Mouse (Mus musculus): ENCODE measurements around the gene Hyal3. TPM values are rescaled to one million over a fixed set of nuclear protein-coding genes. Genes with fewer than 3 reads are reported as not detected.

Gene Hyal3
- polyA plus RNA-seq, 1 experiment from 2014 or later = 0.40 TPM

Other genes with a start within 250 kb of the Hyal3 start
- gene Hemk1, start 242.5 kb upstream of the Hyal3 start, polyA plus RNA-seq (2021; fragmentation: Nextera tagmentation) = 11.3 and 36.7 TPM in 2 replicates
- 0.93 and 1.2 TPM in 2 replicates for gene 6430571L13Rik, start 240.2 kb upstream of the Hyal3 start, polyA plus RNA-seq (2021; fragmentation: Nextera tagmentation)
- 5.3 and 5.4 TPM in 2 replicates for gene Cacna2d2, start 181.2 kb upstream of the Hyal3 start, polyA plus RNA-seq (2021; fragmentation: Nextera tagmentation)
- 40.5 and 46.0 TPM in 2 replicates for gene Tmem115, start 46.9 kb upstream of the Hyal3 start, polyA plus RNA-seq (2021; fragmentation: Nextera tagmentation)
- 44.2 and 47.5 TPM in 2 replicates for gene Cyb561d2, start 38.6 kb upstream of the Hyal3 start, polyA plus RNA-seq (2021; fragmentation: Nextera tagmentation)
- gene Nprl2, start 38.6 kb upstream of the Hyal3 start, polyA plus RNA-seq (2021; fragmentation: Nextera tagmentation) = 63.1 and 69.0 TPM in 2 replicates
- 4.1 and 7.1 TPM in 2 replicates for gene Zmynd10, start 33.5 kb upstream of the Hyal3 start, polyA plus RNA-seq (2021; fragmentation: Nextera tagmentation)
- gene Rassf1, start 29.3 kb upstream of the Hyal3 start, polyA plus RNA-seq (2021; fragmentation: Nextera tagmentation) = 9.8 and 10.1 TPM in 2 replicates
- gene Tusc2, start 17.6 kb upstream of the Hyal3 start, polyA plus RNA-seq (2021; fragmentation: Nextera tagmentation) = 100 and 108 TPM in 2 replicates
- gene Hyal2, start 12.9 kb upstream of the Hyal3 start, polyA plus RNA-seq (2021; fragmentation: Nextera tagmentation) = 16.4 and 16.9 TPM in 2 replicates
- gene Hyal1, start 3.9 kb upstream of the Hyal3 start, polyA plus RNA-seq (2021; fragmentation: Nextera tagmentation) = 3.7 and 4.0 TPM in 2 replicates
- gene Naa80, start 1.9 kb upstream of the Hyal3 start, polyA plus RNA-seq (2021; fragmentation: Nextera tagmentation) = 9.6 and 9.7 TPM in 2 replicates
- gene Ifrd2, start 6.8 kb downstream of the Hyal3 start, polyA plus RNA-seq (2021; fragmentation: Nextera tagmentation) = 4.4 and 4.7 TPM in 2 replicates
- gene Sema3b, start 28.4 kb downstream of the Hyal3 start, polyA plus RNA-seq (2021; fragmentation: Nextera tagmentation) = 1.4 and 9.8 TPM in 2 replicates
- 26.4 and 30.7 TPM in 2 replicates for gene Gnai2, start 54.5 kb downstream of the Hyal3 start, polyA plus RNA-seq (2021; fragmentation: Nextera tagmentation)
- gene Slc38a3, start 88.7 kb downstream of the Hyal3 start, polyA plus RNA-seq (2021; fragmentation: Nextera tagmentation) = 43.1 and 65.0 TPM in 2 replicates
- 26.0 and 27.1 TPM in 2 replicates for gene Gnat1, start 98.9 kb downstream of the Hyal3 start, polyA plus RNA-seq (2021; fragmentation: Nextera tagmentation)
- 0.31 and 1.1 TPM in 2 replicates for gene Sema3f, start 129.7 kb downstream of the Hyal3 start, polyA plus RNA-seq (2021; fragmentation: Nextera tagmentation)
- 31.9 and 37.2 TPM in 2 replicates for gene Rbm5, start 190.2 kb downstream of the Hyal3 start, polyA plus RNA-seq (2021; fragmentation: Nextera tagmentation)

All from layer of hippocampus, adult 6 months (tissue).